Mouse (Mus musculus): ENCODE measurements around the gene Ace.
A peak's percentile ranks its signal among the peaks of the same experiment; 100 is the strongest.
"Not testable (repeated sequence)": the region's sequence is repeated elsewhere in the genome, so short reads cannot be mapped to it uniquely, and the experiment has no call there.

The Ace gene

GRCm38 (mm10) chr11:106000062-106000461 is 32.3 kb downstream of the Ace start:
- DNase-seq: no peak

- DNase-seq: peak; percentile 15 to 32
Measured at GRCm38 (mm10) chr11:106001718-106002117, 34.0 kb downstream of the Ace start.

GRCm38 (mm10) chr11:106004576-106004975 is 36.8 kb downstream of the Ace start:
- DNase-seq: peak in 1 of 2 experiments; percentile 43

GRCm38 (mm10) chr11:106005970-106006369 is 38.2 kb downstream of the Ace start:
- DNase-seq: peak; percentile 62 to 75

GRCm38 (mm10) chr11:106007821-106008220 is 40.1 kb downstream of the Ace start, which contains the start of gene Kcnh6:
Gene Kcnh6, plus strand, starts transcription at chr11:106008124.
- DNase-seq: peak; percentile 92

GRCm38 (mm10) chr11:106012711-106013110 is 45.0 kb downstream of the Ace start:
- DNase-seq: no peak

- peak; percentile 39 to 47 for DNase-seq
Measured at GRCm38 (mm10) chr11:106013556-106014225, 45.9 kb downstream of the Ace start.

- DNase-seq: no peak
Measured at GRCm38 (mm10) chr11:106016440-106016839, 48.7 kb downstream of the Ace start.

- DNase-seq: peak; percentile 28 to 48
Measured at GRCm38 (mm10) chr11:106020051-106020763, 52.5 kb downstream of the Ace start.

GRCm38 (mm10) chr11:106025774-106026173 is 58.0 kb downstream of the Ace start:
- no peak for DNase-seq

- DNase-seq: peak; percentile 79 to 80
Measured at GRCm38 (mm10) chr11:106026465-106027151, 58.9 kb downstream of the Ace start.

GRCm38 (mm10) chr11:106027607-106028006 is 59.9 kb downstream of the Ace start:
- DNase-seq: no peak

GRCm38 (mm10) chr11:106032074-106032473 is 64.3 kb downstream of the Ace start:
- DNase-seq: not testable (repeated sequence)

GRCm38 (mm10) chr11:106033491-106033919 is 65.8 kb downstream of the Ace start:
- DNase-seq: peak; percentile 41 to 59

- DNase-seq: no peak
Measured at GRCm38 (mm10) chr11:106034986-106035385, 67.2 kb downstream of the Ace start.

GRCm38 (mm10) chr11:106036548-106037417 is 69.0 kb downstream of the Ace start, which contains the start of gene Dcaf7:
Gene Dcaf7, plus strand, starts transcription at chr11:106036872.
- DNase-seq: peak; percentile 95 to 98

GRCm38 (mm10) chr11:106037418-106037751 is 69.6 kb downstream of the Ace start:
- peak; percentile 64 to 81 for DNase-seq

Measured in kidney, postnatal 4 days (tissue).